Mouse (Mus musculus): ENCODE results near the gene Dyrk1a. TPM values are rescaled to one million over a fixed set of nuclear protein-coding genes. Genes with fewer than 3 reads are reported as not detected.

Dyrk1a gene
- polyA plus RNA-seq, 1 experiment from 2014 or later = 9.5 TPM

GRCm38 (mm10) chr16:94618543-94618942 lies 48.7 kb downstream of the Dyrk1a start:
- 58% methylated on average over 10 of the region's 10 CpGs for WGBS

GRCm38 (mm10) chr16:94619301-94619700 lies 49.5 kb downstream of the Dyrk1a start:
- no peak overlapping the region; the same call in 1 of the 2 replicates for H3K27ac ChIP-seq (replicated peaks)
- H3K4me2 ChIP-seq = no peak overlapping the region
- WGBS = 90% methylated on average over 5 of the region's 5 CpGs
- peaks cover 27% of the 10 kb centered on the region for H3K4me1 ChIP-seq
- no peaks in the 10 kb centered on the region for H3K9me3 ChIP-seq (replicated peaks)
- ATAC-seq (ENCODE audit: low FRiP score) = no peak
- H3K36me3 ChIP-seq = no peaks in the 10 kb centered on the region
- H3K27me3 ChIP-seq (replicated peaks) = no peaks in the 10 kb centered on the region
- no peak overlapping the region for H3K9ac ChIP-seq (replicated peaks)
- no peak overlapping the region for H3K4me3 ChIP-seq (replicated peaks)

More at GRCm38 (mm10) chr16:94618543-94618942, 48.7 kb downstream of the Dyrk1a start:
- no peak overlapping the region for H3K4me3 ChIP-seq (replicated peaks)
- no peaks in the 10 kb centered on the region for H3K9me3 ChIP-seq (replicated peaks)
- no peaks in the 10 kb centered on the region for H3K36me3 ChIP-seq
- ATAC-seq (ENCODE audit: low FRiP score) = no peak
- no peak overlapping the region for H3K4me2 ChIP-seq
- H3K27ac ChIP-seq (replicated peaks) = 0 out of 2 replicates have a peak overlapping the region, but pooled peaks have one; percentile 6
- H3K27me3 ChIP-seq (replicated peaks) = no peaks in the 10 kb centered on the region
- peaks cover 32% of the 10 kb centered on the region for H3K4me1 ChIP-seq
- no peak overlapping the region for H3K9ac ChIP-seq (replicated peaks)

- H3K36me3 ChIP-seq = no peaks in the 10 kb centered on the region
- no peaks in the 10 kb centered on the region for H3K27me3 ChIP-seq (replicated peaks)
- no peak overlapping the region for H3K27ac ChIP-seq (replicated peaks)
- H3K4me3 ChIP-seq (replicated peaks) = no peak overlapping the region
- 63% methylated on average over 4 of the region's 4 CpGs for WGBS
- H3K9me3 ChIP-seq (replicated peaks) = no peaks in the 10 kb centered on the region
- H3K9ac ChIP-seq (replicated peaks) = no peak overlapping the region
- ATAC-seq (ENCODE audit: low FRiP score) = no peak
- no peak overlapping the region for H3K4me2 ChIP-seq
- H3K4me1 ChIP-seq = peaks cover 44% of the 10 kb centered on the region
Measured at GRCm38 (mm10) chr16:94624871-94625270, 55.1 kb downstream of the Dyrk1a start.

DNA sequence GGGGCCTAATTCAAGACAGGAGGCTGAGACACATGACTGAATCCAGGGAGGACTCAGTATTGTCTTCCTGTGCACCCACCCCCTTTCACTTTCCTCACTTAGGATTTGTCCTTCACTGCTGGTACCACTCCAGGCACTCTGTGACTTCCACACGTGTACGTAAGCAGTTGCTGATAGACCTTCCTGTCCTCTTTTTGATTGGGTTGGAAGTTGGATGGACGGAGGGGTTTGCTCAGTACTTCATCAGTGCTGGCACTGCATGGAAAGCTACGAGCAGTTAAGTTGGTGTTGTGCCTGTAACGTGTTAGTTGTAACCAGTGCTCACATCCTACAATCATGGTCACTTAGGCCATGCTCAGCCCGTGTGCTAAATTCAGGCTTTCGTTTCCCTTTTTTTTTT lies 55.8 kb downstream of the Dyrk1a start:
- H3K4me3 ChIP-seq (replicated peaks) = no peak overlapping the region
- 92% methylated on average over 7 of the region's 7 CpGs for WGBS
- ATAC-seq (ENCODE audit: low FRiP score) = no peak
- peaks cover 44% of the 10 kb centered on the region for H3K4me1 ChIP-seq
- H3K27ac ChIP-seq (replicated peaks) = no peak overlapping the region
- no peaks in the 10 kb centered on the region for H3K9me3 ChIP-seq (replicated peaks)
- H3K36me3 ChIP-seq = no peaks in the 10 kb centered on the region
- H3K27me3 ChIP-seq (replicated peaks) = no peaks in the 10 kb centered on the region
- no peak overlapping the region for H3K9ac ChIP-seq (replicated peaks)
- H3K4me2 ChIP-seq = no peak overlapping the region

DNA sequence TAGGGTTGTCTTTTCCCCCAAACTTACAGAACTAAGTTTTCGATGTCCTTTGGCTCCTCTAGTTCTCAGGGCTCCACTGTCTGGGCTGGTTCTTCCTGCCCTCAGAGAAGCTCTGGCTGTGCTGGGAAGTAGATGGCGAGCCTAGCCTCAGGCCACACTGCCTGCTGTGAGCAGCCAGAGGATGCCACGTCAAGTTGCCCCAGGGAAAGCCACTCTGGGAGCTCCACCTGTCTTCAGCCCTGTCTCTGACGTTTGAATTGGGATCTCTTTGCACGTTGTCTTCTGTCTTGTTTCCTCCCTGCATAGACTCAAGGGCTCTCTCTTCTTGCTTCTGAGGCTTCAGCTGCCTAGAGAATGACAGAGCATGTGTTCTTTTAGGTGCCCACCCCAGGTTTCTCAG lies 57.9 kb downstream of the Dyrk1a start:
- no peaks in the 10 kb centered on the region for H3K9me3 ChIP-seq (replicated peaks)
- H3K27me3 ChIP-seq (replicated peaks) = no peaks in the 10 kb centered on the region
- 40% methylated on average over 5 of the region's 5 CpGs for WGBS
- H3K36me3 ChIP-seq = no peaks in the 10 kb centered on the region
- H3K4me2 ChIP-seq = no peak overlapping the region
- H3K4me1 ChIP-seq = peaks cover 37% of the 10 kb centered on the region
- H3K27ac ChIP-seq (replicated peaks) = 0 out of 2 replicates have a peak overlapping the region, but pooled peaks have one; percentile 9
- ATAC-seq (ENCODE audit: low FRiP score) = no peak
- no peak overlapping the region for H3K9ac ChIP-seq (replicated peaks)
- H3K4me3 ChIP-seq (replicated peaks) = no peak overlapping the region

- no peak overlapping the region for H3K27ac ChIP-seq (replicated peaks)
- H3K27me3 ChIP-seq (replicated peaks) = no peaks in the 10 kb centered on the region
- peaks cover 45% of the 10 kb centered on the region for H3K4me1 ChIP-seq
- H3K9ac ChIP-seq (replicated peaks) = no peak overlapping the region
- ATAC-seq (ENCODE audit: low FRiP score) = no peak
- WGBS = 84% methylated on average over 9 of the region's 9 CpGs
- no peaks in the 10 kb centered on the region for H3K36me3 ChIP-seq
- no peak overlapping the region for H3K4me3 ChIP-seq (replicated peaks)
- no peak overlapping the region for H3K4me2 ChIP-seq
- H3K9me3 ChIP-seq (replicated peaks) = no peaks in the 10 kb centered on the region
Measured at GRCm38 (mm10) chr16:94628976-94629729, 59.3 kb downstream of the Dyrk1a start.

DNA sequence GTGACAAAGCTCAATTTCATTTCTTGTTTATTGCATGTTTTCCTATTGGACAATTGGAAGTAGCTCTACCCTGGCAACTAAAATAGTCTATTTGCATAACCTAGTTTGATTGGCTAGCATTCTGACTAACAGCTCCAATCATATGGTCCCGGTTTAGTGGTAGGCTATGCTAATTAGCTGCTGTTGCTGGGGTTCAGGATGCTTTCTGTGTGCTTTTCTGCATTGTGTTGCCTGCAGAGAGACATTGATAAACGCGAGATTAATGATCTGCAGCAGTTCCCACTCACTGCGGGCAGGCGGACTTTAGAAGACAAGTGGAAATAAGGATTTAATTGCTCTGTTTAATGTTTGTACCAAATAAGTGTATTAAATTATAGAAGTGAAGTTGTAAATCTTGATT lies 62.2 kb downstream of the Dyrk1a start:
- Histone ChIP-seq H3K36me3 (no peaks in the 10 kb centered on the region), H3K4me1 (peaks cover 33% of the 10 kb centered on the region), H3K4me2 (no peak overlapping the region), H3K4me3 (replicated peaks) (no peak overlapping the region), H3K27ac (replicated peaks) (peak overlapping the region; percentile 65), H3K9ac (replicated peaks) (no peak overlapping the region), H3K27me3 (replicated peaks) (no peaks in the 10 kb centered on the region), H3K9me3 (replicated peaks) (no peaks in the 10 kb centered on the region)
- 4% methylated on average over 5 of the region's 5 CpGs for WGBS
- ATAC-seq (ENCODE audit: low FRiP score) = peak; percentile 89

DNA sequence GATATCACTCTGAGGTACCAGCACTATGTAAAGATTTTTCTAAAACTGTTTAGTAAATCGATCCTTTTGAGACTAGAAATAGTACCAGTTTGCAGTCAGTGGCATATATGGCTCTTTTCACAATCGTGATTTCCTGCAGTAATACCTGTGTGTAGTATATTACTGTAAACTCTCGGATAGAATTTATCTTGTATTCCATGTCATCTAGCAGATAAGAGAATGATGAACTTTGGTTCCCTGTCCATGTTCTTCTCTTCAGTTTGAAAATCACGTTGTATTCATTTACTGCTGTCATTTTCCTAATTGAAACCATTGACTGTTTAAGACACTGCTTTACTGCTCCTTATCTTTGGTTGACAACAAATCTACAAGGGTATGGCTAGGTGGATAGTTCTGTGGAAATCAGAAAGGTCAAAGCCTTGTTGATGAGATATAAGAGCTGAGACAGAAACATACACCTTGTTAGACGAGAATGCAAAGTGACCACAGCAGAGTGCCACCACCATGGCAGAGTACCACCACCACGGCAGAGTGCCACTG lies 62.7 kb downstream of the Dyrk1a start:
- H3K27me3 ChIP-seq (replicated peaks) = no peaks in the 10 kb centered on the region
- ATAC-seq (ENCODE audit: low FRiP score) = peak; percentile 28; the same call in 1 of the 2 replicates
- H3K4me1 ChIP-seq = peaks cover 32% of the 10 kb centered on the region
- H3K4me3 ChIP-seq (replicated peaks) = no peak overlapping the region
- no peak overlapping the region for H3K4me2 ChIP-seq
- H3K9me3 ChIP-seq (replicated peaks) = no peaks in the 10 kb centered on the region
- no peak overlapping the region for H3K9ac ChIP-seq (replicated peaks)
- peak overlapping the region; percentile 65 for H3K27ac ChIP-seq (replicated peaks)
- 61% methylated on average over 6 of the region's 6 CpGs for WGBS
- no peaks in the 10 kb centered on the region for H3K36me3 ChIP-seq

- peak overlapping the region; percentile 65 for H3K27ac ChIP-seq (replicated peaks)
- WGBS = 73% methylated on average over 6 of the region's 6 CpGs
- ATAC-seq (ENCODE audit: low FRiP score) = peak; percentile 32; the same call in 1 of the 2 replicates
- H3K9ac ChIP-seq (replicated peaks) = no peak overlapping the region
- H3K27me3 ChIP-seq (replicated peaks) = no peaks in the 10 kb centered on the region
- no peak overlapping the region for H3K4me2 ChIP-seq
- no peaks in the 10 kb centered on the region for H3K9me3 ChIP-seq (replicated peaks)
- H3K4me3 ChIP-seq (replicated peaks) = no peak overlapping the region
- H3K4me1 ChIP-seq = peaks cover 31% of the 10 kb centered on the region
- no peaks in the 10 kb centered on the region for H3K36me3 ChIP-seq
Measured at GRCm38 (mm10) chr16:94633012-94633411, 63.2 kb downstream of the Dyrk1a start.

- no peak for ATAC-seq (ENCODE audit: low FRiP score)
- WGBS = 79% methylated on average over 10 of the region's 10 CpGs
Measured at GRCm38 (mm10) chr16:94637423-94637822, 67.6 kb downstream of the Dyrk1a start.

DNA sequence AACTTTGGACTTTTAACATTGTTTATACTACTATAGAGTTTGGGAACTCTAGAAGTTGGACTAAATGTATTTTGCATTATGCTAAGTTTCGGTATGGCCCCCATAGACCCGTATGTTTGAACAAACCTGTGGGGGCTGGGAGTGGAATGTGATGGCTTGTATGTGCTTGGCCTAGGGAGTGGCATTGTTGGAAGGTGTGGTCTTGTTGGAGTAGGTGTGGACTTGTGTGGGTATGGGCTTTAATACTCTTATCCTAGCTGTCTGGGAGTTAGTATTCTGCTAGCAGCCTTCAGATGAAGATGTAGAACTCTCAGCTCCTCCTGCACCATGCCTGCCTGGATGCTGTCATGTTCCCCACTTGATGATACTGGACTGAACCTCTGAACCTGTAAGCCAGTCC lies 72.0 kb downstream of the Dyrk1a start:
- H3K9me3 ChIP-seq (replicated peaks) = no peaks in the 10 kb centered on the region
- peaks cover 20% of the 10 kb centered on the region for H3K4me1 ChIP-seq
- no peak overlapping the region for H3K4me3 ChIP-seq (replicated peaks)
- H3K27ac ChIP-seq (replicated peaks) = no peak overlapping the region
- no peak for ATAC-seq (ENCODE audit: low FRiP score)
- no peaks in the 10 kb centered on the region for H3K27me3 ChIP-seq (replicated peaks)
- H3K36me3 ChIP-seq = no peaks in the 10 kb centered on the region
- H3K4me2 ChIP-seq = no peak overlapping the region
- H3K9ac ChIP-seq (replicated peaks) = no peak overlapping the region
- WGBS = 100% methylated on average over 2 of the region's 2 CpGs

More at GRCm38 (mm10) chr16:94637423-94637822, 67.6 kb downstream of the Dyrk1a start:
- H3K4me1 ChIP-seq = peaks cover 24% of the 10 kb centered on the region
- H3K27me3 ChIP-seq (replicated peaks) = no peaks in the 10 kb centered on the region
- no peaks in the 10 kb centered on the region for H3K9me3 ChIP-seq (replicated peaks)
- 0 out of 2 replicates have a peak overlapping the region, but pooled peaks have one; percentile 33 for H3K27ac ChIP-seq (replicated peaks)
- H3K4me2 ChIP-seq = no peak overlapping the region
- H3K9ac ChIP-seq (replicated peaks) = no peak overlapping the region
- H3K36me3 ChIP-seq = no peaks in the 10 kb centered on the region
- H3K4me3 ChIP-seq (replicated peaks) = no peak overlapping the region

- no peaks in the 10 kb centered on the region for H3K27me3 ChIP-seq (replicated peaks)
Measured at GRCm38 (mm10) chr16:94647153-94647552, 77.3 kb downstream of the Dyrk1a start.

More at GRCm38 (mm10) chr16:94647153-94647552, 77.3 kb downstream of the Dyrk1a start:
- no peak for ATAC-seq (ENCODE audit: low FRiP score)
- WGBS = 80% methylated on average over 5 of the region's 5 CpGs
- no peak overlapping the region for H3K27ac ChIP-seq (replicated peaks)
- no peak overlapping the region for H3K9ac ChIP-seq (replicated peaks)
- no peaks in the 10 kb centered on the region for H3K36me3 ChIP-seq
- no peak overlapping the region for H3K4me2 ChIP-seq
- peaks cover 40% of the 10 kb centered on the region for H3K4me1 ChIP-seq
- no peaks in the 10 kb centered on the region for H3K9me3 ChIP-seq (replicated peaks)
- H3K4me3 ChIP-seq (replicated peaks) = no peak overlapping the region
